Mouse (Mus musculus): ENCODE measurements around the gene Retreg3.

DNA sequence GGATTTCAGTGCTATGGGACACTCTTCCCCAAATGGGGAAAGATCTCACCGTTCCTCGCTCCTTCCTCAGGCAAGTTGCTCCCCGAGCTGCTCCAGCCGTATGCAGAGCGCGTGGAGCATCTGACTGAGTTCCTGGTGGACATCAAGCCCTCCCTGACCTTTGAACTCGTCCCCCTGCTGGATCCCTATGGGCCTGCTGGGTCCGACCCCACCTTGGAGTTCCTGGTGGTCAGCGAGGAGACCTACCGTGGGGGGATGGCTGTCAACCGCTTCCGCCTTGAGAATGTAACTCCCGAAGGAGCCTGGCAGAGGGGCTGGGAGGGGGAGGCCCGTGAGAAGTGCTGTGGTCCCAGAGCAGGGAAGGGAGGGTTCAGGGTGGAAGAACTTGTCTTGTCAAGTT lies 35.4 kb downstream of the Retreg3 start:
- TF ChIP-seq EP300 (IDR thresholded peaks at IDR 0.05; ENCODE audit: low read depth), result no peak
- TF ChIP-seq CTCF (IDR thresholded peaks at IDR 0.05; ENCODE audit: low read depth), result no peak

All from liver, embryonic 14.5 days (tissue).